Mouse (Mus musculus): Measurements from ENCODE around the gene Kmt2d.
A peak's percentile ranks its signal among the peaks of the same experiment; 100 is the strongest.

Gene Kmt2d

GRCm38 (mm10) chr15:98854214-98854613 lies 16.8 kb downstream of the Kmt2d start:
- DNase-seq (ENCODE audit: low spot score), result no peak

- DNase-seq (ENCODE audit: low spot score), result no peak
Observed at GRCm38 (mm10) chr15:98853161-98853937, 17.7 kb downstream of the Kmt2d start.

- DNase-seq (ENCODE audit: low spot score), result no peak
Observed at GRCm38 (mm10) chr15:98852733-98853132, 18.3 kb downstream of the Kmt2d start.

- no peak for DNase-seq (ENCODE audit: low spot score)
Observed at GRCm38 (mm10) chr15:98852071-98852470, 18.9 kb downstream of the Kmt2d start.

GRCm38 (mm10) chr15:98851229-98851818 lies 19.7 kb downstream of the Kmt2d start:
- no peak for DNase-seq (ENCODE audit: low spot score)

- DNase-seq (ENCODE audit: low spot score), result no peak
Observed at GRCm38 (mm10) chr15:98850668-98851067, 20.3 kb downstream of the Kmt2d start.

GRCm38 (mm10) chr15:98849956-98850600 lies 20.9 kb downstream of the Kmt2d start:
- DNase-seq (ENCODE audit: low spot score), result no peak

GRCm38 (mm10) chr15:98849165-98849564 lies 21.8 kb downstream of the Kmt2d start:
- DNase-seq (ENCODE audit: low spot score), result no peak

- no peak for DNase-seq (ENCODE audit: low spot score)
Observed at GRCm38 (mm10) chr15:98846140-98846539, 24.9 kb downstream of the Kmt2d start.

GRCm38 (mm10) chr15:98845149-98845548 lies 25.9 kb downstream of the Kmt2d start:
- no peak for DNase-seq (ENCODE audit: low spot score)

GRCm38 (mm10) chr15:98843595-98844223 lies 27.3 kb downstream of the Kmt2d start:
- no peak for DNase-seq (ENCODE audit: low spot score)

- DNase-seq (ENCODE audit: low spot score), result no peak
Observed at GRCm38 (mm10) chr15:98839671-98840585, 31.1 kb downstream of the Kmt2d start.

GRCm38 (mm10) chr15:98839161-98839560 lies 31.8 kb downstream of the Kmt2d start:
- no peak for DNase-seq (ENCODE audit: low spot score)

GRCm38 (mm10) chr15:98837743-98838103 lies 33.3 kb downstream of the Kmt2d start:
- DNase-seq (ENCODE audit: low spot score), result no peak

- DNase-seq (ENCODE audit: low spot score), result no peak
Observed at GRCm38 (mm10) chr15:98837006-98837742, 33.8 kb downstream of the Kmt2d start.

- DNase-seq (ENCODE audit: low spot score), result no peak
Observed at GRCm38 (mm10) chr15:98835291-98835690, 35.7 kb downstream of the Kmt2d start.

GRCm38 (mm10) chr15:98834059-98834458 lies 36.9 kb downstream of the Kmt2d start:
- no peak for DNase-seq (ENCODE audit: low spot score)

GRCm38 (mm10) chr15:98833281-98833680 lies 37.7 kb downstream of the Kmt2d start:
- no peak for DNase-seq (ENCODE audit: low spot score)

- peak; percentile 15 for DNase-seq (ENCODE audit: low spot score)
Observed at GRCm38 (mm10) chr15:98832161-98833058, 38.6 kb downstream of the Kmt2d start.

GRCm38 (mm10) chr15:98831684-98832035 lies 39.3 kb downstream of the Kmt2d start:
- no peak for DNase-seq (ENCODE audit: low spot score)

All from adipocyte (in vitro differentiated cells).